Mouse (Mus musculus) cerebellum, adult 2 months (tissue): Measurements from ENCODE around the gene Umps. TPM values are rescaled to one million over a fixed set of nuclear protein-coding genes. Genes with fewer than 3 reads are reported as not detected.
A peak's percentile ranks its signal among the peaks of the same experiment; 100 is the strongest.

Experiments used
- DNase-seq, 2 experiments: peaks; one replicate each; pipeline ENCODE4 v3.0.0; 2021
- H3K27ac ChIP-seq: fragments of 200-500 bp; 2 replicates; pipeline ENCODE4 v1.5.1; 2012; ENCODE audit warnings: low read length, control low read depth, inconsistent platforms; ENCODE audit not compliant: insufficient read depth
- H3K27me3 ChIP-seq: fragments of 200-500 bp; 2 replicates; pipeline ENCODE4 v1.6.1; 2012; ENCODE audit warnings: inconsistent platforms, mild to moderate bottlenecking, low read length, moderate library complexity; ENCODE audit not compliant: control insufficient read depth, insufficient read depth
- H3K4me1 ChIP-seq: fragments of 200-500 bp; 2 replicates; pipeline ENCODE4 v1.6.1; 2011; ENCODE audit warnings: low read length; ENCODE audit not compliant: control insufficient read depth, insufficient read depth
- H3K4me3 ChIP-seq: fragments of 200-500 bp; replicated peaks from 2 replicates; pipeline ENCODE3; 2011; ENCODE audit warnings: mild to moderate bottlenecking, low read depth, low read length, control low read depth; ENCODE audit not compliant: insufficient read depth
- CTCF ChIP-seq: fragments of 200-500 bp; IDR thresholded peaks from 2 replicates; pipeline ENCODE4 v1.5.1; 2011; ENCODE audit warnings: low read depth, mild to moderate bottlenecking, control low read depth, low read length, moderate library complexity, borderline replicate concordance; ENCODE audit not compliant: insufficient read depth
- POLR2A ChIP-seq: fragments of 200-500 bp; IDR thresholded peaks from 2 replicates; pipeline ENCODE4 v1.6.1; 2011; ENCODE audit warnings: low read length, control low read depth, borderline replicate concordance; ENCODE audit not compliant: insufficient read depth
- WGBS: fragments of 180-500 bp; shearing (Covaris S2); methylation state at CpG from one replicate; pipeline ENCODE4 v1.1.7; 2018; 5-methylcytosine and 5-hydroxymethylcytosine counted together
- polyA plus RNA-seq: library from polyadenylated mRNA; depleted of rRNA; stranded (reverse); fragments of >200 nt; gene quantifications from 2 replicates; pipeline ENCODE4 v1.2.3, GENCODE M21; 2012; rRNA removed

Umps gene
- polyA plus RNA-seq, 1 experiment = 12.5 TPM

DNA sequence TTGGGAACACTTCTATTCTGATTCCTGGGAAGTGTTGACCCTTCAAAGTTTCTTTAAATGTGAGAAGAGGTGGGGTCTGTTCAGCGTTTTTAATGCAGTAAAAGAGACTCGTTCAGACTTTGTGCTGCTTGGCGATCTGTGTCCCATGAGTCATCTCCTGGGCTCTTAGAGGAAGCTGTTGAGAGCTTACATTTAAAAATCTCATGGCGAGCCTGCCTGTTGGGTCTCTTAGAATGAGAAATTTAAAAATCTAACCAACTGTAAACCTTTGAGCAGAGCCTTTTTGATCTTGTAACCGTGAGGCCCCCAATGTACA lies 43.9 kb downstream of the Umps start:
- Histone ChIP-seq H3K27ac (no peak overlapping the region), H3K4me1 (peaks cover 10% of the 10 kb centered on the region), H3K27me3 (no peaks in the 10 kb centered on the region), H3K4me3 (no peak overlapping the region)
- 86% methylated on average over 5 of the region's 5 CpGs for WGBS
- no peak for TF ChIP-seq CTCF
- TF ChIP-seq POLR2A = no peak
- DNase-seq = no peak

DNA sequence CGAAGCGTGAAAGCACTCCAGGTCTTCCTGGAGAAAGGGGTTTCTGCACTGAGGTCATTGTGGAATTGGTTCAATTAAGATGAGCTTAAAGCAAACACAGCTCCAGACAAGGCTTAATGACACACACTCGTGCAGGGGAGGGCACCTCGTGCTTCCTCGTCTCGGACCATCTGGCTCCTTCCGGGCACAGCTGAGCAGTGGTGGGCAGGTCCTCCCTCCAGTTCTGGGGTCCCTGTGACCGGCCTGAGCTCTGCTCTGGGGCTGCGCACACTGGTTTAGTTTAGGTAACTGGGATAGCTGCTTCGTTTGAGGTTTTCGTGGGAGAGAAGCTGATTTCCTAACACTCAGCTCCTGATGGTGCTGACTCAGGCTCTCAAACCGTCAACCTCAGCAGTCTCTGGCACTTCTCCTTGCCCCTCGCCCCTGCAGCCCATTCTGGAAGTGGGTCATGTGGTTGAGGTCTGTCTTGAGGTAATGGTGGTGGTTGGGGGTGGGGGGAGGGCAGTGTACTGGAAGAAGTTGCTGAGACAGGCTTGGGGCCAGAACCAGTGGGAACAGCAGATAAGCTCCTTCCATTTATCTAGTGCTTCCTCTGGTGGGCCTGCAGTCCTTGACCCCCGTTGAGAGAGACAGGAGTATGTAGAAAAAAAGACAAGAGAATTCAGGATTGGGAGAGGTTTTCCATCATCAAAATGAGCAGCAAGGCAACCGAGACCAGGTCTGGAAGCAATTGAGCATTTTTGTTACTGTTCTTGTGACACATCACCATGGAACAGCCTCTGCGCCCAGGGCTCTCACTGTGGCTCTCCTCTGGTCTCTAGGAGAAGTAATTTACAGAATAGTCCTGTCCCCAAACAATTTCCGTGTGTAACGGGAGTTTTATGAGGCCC lies 44.5 kb downstream of the Umps start:
- WGBS = 50% methylated on average over 18 of the region's 18 CpGs
- H3K27me3 ChIP-seq = no peaks in the 10 kb centered on the region
- H3K4me3 ChIP-seq = no peak overlapping the region
- peak in 1 of 2 experiments; percentile 57 for DNase-seq
- H3K4me1 ChIP-seq = peaks cover 11% of the 10 kb centered on the region
- H3K27ac ChIP-seq = no peak overlapping the region
- TF ChIP-seq POLR2A (no peak), CTCF (no peak)

DNA sequence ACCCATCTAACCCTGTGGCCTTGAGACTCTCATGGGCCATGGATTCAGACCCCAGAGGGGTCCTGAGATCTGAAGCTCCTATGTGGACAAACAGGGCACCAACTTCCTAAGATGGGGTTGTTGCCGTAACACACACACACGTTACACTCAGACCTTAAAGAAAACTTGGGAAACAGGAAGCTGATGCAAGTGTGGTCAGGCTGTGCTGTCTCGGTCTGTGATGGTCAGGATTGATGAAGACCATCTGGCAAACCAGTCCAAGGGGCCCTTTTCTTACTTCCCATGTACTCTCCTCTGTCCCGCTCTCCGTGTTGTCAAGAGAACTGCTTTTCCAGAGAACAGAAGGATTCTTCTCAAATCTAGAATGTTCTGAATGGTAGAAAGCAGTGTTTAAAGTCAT lies 45.3 kb downstream of the Umps start:
- no peak for DNase-seq
- no peak overlapping the region for H3K4me3 ChIP-seq
- peaks cover 20% of the 10 kb centered on the region for H3K4me1 ChIP-seq
- H3K27me3 ChIP-seq = no peaks in the 10 kb centered on the region
- no peak for TF ChIP-seq CTCF
- TF ChIP-seq POLR2A = no peak
- H3K27ac ChIP-seq = no peak overlapping the region
- WGBS = 94% methylated on average over 5 of the region's 5 CpGs

DNA sequence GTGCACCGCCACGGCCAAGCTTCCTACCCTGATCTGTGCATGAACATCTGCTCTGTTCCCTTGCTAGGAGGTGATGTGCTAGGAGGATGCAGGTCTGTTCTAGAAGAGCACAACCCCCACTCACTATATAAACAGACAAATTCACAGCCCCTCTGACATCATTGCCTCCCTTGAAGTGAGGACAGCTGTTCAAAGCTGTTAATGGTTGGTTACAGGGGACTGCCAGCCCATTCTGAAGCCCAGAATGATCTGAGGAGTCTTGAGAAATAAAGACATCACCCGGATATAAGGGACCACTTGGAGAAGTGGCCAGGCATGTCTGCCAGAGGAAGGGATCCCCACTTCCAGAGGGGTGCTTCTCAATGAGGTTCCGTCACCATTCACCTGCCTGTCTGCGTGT lies 48.9 kb downstream of the Umps start:
- no peak for DNase-seq
- Histone ChIP-seq H3K4me1 (peaks cover 28% of the 10 kb centered on the region), H3K27ac (no peak overlapping the region), H3K4me3 (no peak overlapping the region), H3K27me3 (no peaks in the 10 kb centered on the region)
- TF ChIP-seq POLR2A (no peak), CTCF (no peak)
- WGBS = 96% methylated on average over 5 of the region's 5 CpGs

DNA sequence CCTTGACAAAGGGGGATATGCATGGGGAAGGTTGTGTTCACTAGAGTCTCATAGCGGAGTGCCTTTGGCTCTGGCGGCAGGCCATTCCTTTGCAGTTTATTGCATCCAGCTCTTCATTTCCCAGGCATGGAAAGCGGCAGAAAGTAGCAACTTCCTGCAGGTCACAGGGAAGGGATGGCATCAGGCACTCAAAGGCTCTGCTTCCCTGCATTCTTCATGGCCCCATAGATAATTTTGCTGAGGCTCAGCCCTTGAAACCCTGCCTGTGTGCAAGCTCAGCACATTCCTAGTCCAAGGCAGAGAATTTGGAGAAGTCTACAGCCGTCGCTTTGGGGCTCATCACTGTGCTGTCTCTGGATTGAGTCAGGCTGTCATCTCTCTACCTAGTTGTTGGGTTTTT lies 49.4 kb downstream of the Umps start:
- Histone ChIP-seq H3K4me1 (peaks cover 27% of the 10 kb centered on the region), H3K27ac (no peak overlapping the region), H3K4me3 (no peak overlapping the region), H3K27me3 (no peaks in the 10 kb centered on the region)
- DNase-seq = no peak
- 60% methylated on average over 5 of the region's 5 CpGs for WGBS
- no peak for TF ChIP-seq CTCF
- TF ChIP-seq POLR2A = no peak

DNA sequence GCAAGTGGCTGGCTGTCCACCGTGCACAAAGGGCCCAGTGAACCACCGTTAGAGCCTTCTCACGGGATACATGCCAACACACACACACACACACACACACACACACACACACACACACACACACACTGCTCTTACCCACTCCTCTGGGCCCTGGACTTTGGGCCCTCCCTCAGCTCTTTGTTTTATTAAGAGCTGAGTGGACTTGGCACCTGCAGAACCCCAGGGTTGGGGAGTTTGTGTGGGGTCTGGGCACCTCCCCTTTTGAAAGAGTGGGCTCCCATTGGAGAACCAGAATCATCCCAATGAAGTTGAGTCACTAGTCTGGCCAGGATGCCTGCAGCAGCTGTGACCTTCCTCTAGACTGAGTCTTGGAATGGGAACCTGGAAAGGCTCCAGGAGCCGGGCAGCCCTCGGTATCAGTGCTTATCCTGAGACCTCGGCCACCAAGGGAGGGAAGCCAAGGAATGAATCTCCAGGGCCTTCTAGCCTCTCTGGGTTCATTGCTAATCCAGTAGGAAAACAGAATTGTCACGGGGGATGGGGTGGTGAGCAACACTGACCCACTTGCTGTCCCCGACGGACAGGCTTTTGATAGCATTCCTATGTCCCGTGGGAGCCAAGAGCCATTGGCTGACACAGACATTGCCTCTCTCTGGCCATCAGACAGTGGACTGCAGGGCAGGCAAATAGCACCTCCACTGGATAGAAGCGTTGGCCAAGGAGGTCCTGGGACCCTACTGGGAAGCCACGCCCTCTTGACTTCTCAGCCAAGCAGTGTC lies 50.2 kb downstream of the Umps start:
- WGBS = 16% methylated on average over 12 of the region's 12 CpGs
- H3K4me1 ChIP-seq = peaks cover 20% of the 10 kb centered on the region
- DNase-seq = peak; percentile 52 to 67
- no peak overlapping the region for H3K4me3 ChIP-seq
- no peaks in the 10 kb centered on the region for H3K27me3 ChIP-seq
- TF ChIP-seq POLR2A (no peak), CTCF (no peak)
- no peak overlapping the region for H3K27ac ChIP-seq

DNA sequence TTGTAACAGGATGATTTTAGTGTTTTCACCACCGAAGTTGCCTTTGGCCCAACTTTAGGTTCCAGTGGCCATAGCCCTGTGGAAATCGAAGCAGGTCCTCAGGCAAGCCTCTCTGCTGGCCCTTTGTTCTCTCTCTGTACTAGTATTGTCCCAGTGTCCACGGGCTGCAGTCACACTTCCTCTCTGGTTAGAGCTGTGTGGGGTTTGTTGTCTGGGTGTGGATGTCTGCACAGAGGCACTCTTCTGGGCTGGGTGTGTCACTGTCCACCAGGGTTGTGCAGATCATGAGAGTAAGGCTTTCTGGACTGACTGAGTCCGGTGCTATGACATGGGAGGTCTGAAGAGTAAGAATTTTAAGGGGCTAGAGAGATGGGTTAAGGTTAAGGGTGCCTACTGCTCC lies 51.8 kb downstream of the Umps start:
- TF ChIP-seq CTCF (no peak), POLR2A (no peak)
- no peaks in the 10 kb centered on the region for H3K27me3 ChIP-seq
- H3K4me1 ChIP-seq = peaks cover 17% of the 10 kb centered on the region
- WGBS = 81% methylated on average over 4 of the region's 4 CpGs
- no peak overlapping the region for H3K4me3 ChIP-seq
- no peak for DNase-seq
- H3K27ac ChIP-seq = no peak overlapping the region

DNA sequence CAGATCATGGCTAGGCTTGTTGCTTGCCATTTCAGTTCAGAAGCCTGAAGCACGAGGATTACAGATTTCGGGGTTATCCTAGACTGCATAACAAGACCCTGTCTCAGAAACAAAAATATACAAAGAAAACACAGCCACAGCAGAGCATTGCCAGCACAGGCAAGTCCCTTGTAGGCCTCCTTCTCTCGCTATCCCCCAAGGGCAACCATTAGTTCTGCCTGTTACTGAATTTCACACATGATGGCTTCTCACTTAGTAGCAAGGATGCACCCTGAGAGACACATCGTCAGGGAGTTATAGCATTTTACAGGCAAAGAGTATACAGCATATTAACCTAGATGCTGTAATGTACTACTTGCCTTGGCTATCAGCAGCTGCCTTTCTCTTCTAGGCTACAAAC lies 58.6 kb downstream of the Umps start:
- H3K4me1 ChIP-seq = no peaks in the 10 kb centered on the region
- H3K27ac ChIP-seq = no peak overlapping the region
- no peak for DNase-seq
- TF ChIP-seq POLR2A (no peak), CTCF (no peak)
- H3K4me3 ChIP-seq = no peak overlapping the region
- H3K27me3 ChIP-seq = no peaks in the 10 kb centered on the region
- 50% methylated on average over 4 of the region's 4 CpGs for WGBS

Other genes with a start within 250 kb of the Umps start
- 0.06 and 0.11 TPM in 2 replicates for gene Muc13, start 173.0 kb downstream of the Umps start, polyA plus RNA-seq
- 59.0 and 66.8 TPM in 2 replicates for gene Itgb5, start 137.4 kb downstream of the Umps start, polyA plus RNA-seq